Mouse (Mus musculus): ENCODE measurements around the gene Casp3. TPM values are rescaled to one million over a fixed set of nuclear protein-coding genes. Genes with fewer than 3 reads are reported as not detected.
A peak's percentile ranks its signal among the peaks of the same experiment; 100 is the strongest.

The Casp3 gene
- polyA plus RNA-seq, 1 experiment from 2014 or later: 94.6 TPM

- Histone ChIP-seq H3K27me3 (replicated peaks) (no peaks in the 10 kb centered on the region), H3K9me3 (replicated peaks) (no peaks in the 10 kb centered on the region), H3K4me1 (peaks cover 33% of the 10 kb centered on the region), H3K4me2 (no peak overlapping the region), H3K4me3 (no peak overlapping the region), H3K36me3 (peaks cover 28% of the 10 kb centered on the region), H3K27ac (no peak overlapping the region), H3K9ac (no peak overlapping the region)
- WGBS (ENCODE audit: insufficient replicate concordance): 83% methylated on average over 4 of the region's 4 CpGs
- ATAC-seq: no peak
Measured at GRCm38 (mm10) chr8:46612913-46613312, 4.2 kb upstream of the Casp3 start.

DNA sequence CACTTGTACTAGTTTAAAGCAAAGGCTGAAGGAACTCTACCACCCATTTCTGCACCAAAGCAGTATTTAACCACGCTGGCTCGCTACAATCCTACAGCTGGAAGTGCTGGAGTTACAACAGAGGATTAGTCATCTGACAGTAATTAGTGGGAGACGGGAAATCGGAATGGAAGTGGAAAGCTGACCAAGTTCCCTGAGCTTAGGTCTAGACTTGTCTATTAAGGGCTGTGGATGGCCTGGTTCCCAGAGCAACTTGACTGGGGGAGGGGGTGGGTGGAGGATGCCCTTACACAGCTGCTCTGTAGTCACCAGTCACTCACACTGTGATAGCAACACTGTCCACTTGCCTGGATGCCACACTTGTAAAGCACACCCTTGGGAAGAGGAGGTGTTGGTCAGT lies 3.7 kb upstream of the Casp3 start:
- no peaks in the 10 kb centered on the region for H3K9me3 ChIP-seq (replicated peaks)
- no peak for ATAC-seq
- peaks cover 24% of the 10 kb centered on the region for H3K36me3 ChIP-seq
- no peak overlapping the region for H3K9ac ChIP-seq
- H3K27ac ChIP-seq: no peak overlapping the region
- H3K27me3 ChIP-seq (replicated peaks): no peaks in the 10 kb centered on the region
- 78% methylated on average over 4 of the region's 4 CpGs for WGBS (ENCODE audit: insufficient replicate concordance)
- peaks cover 37% of the 10 kb centered on the region for H3K4me1 ChIP-seq
- H3K4me2 ChIP-seq: no peak overlapping the region
- H3K4me3 ChIP-seq: no peak overlapping the region

DNA sequence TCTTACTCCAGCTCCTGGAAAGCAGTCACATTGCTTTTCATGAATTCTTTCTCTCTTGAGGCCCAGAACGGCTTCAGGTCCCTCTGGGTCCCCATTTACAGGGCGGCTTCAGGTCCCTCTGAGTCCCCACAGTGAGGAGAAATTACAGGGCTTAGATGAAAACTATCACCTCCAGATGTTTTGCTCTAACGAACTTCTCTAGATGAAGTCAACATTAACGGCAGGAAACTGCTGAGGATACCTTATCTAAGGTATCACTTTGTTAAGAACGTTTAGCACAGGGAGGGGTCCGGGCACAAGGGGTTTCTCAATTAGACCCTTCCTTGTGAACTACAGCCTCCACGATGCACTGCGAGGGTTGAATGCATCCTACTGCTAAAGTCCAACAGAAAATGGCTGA lies 1.2 kb upstream of the Casp3 start:
- Histone ChIP-seq H3K9ac (peak overlapping the region; percentile 72), H3K4me2 (peak overlapping the region; percentile 96), H3K36me3 (peaks cover 7% of the 10 kb centered on the region; the same call in 1 of the 2 replicates), H3K27ac (peak overlapping the region; percentile 83), H3K27me3 (replicated peaks) (no peaks in the 10 kb centered on the region), H3K9me3 (replicated peaks) (no peaks in the 10 kb centered on the region), H3K4me1 (peaks cover 58% of the 10 kb centered on the region), H3K4me3 (peak overlapping the region; percentile 83)
- no peak for ATAC-seq
- 21% methylated on average over 8 of the region's 8 CpGs for WGBS (ENCODE audit: insufficient replicate concordance)

DNA sequence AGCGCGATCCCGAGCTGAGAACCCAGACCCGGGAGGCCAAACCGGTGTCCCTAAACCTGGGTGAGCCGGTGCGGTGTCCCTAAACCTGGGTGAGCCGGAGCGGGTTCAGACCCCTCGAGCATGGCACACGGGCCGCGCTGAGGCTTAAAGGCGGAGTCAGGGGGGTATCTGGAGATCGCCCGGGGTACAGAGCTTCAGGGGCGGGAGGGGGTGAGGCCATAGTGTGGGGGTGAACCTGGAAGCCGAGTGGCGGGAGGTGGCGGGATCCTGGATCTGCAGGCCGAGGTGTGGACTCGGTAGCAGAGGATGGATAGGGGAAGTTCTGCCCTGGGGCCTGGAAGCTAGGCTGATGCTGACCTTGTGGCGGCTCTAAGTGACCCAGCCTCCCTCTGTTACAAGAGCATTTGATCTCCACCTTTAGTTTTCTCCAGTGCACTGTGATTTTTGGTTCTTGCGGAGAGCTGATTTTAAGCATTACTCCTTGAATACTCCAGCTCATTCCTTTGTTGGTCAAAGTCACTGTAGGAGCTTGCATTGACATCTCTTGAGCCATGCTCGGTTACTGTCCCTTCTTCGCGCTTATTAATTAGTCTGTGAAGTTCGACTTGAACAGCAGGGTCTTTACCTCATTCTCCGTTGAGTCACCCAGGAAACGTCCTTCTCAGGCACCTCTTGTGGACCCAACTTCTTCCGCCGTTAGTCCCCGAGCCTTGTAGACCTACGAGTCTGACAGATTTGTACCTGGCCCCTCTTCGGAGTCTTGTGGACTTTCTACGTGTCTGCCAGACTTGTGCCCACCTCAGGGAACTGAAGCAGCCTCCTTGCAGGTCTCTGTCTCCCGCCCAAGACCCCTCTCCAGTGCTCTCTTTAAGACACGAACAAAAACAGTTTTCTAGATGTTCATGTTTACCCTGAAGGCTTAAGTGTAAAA lies 864 bp downstream of the Casp3 start:
- Histone ChIP-seq H3K4me3 (peak overlapping the region; percentile 83), H3K4me2 (peak overlapping the region; percentile 96), H3K36me3 (peaks cover 5% of the 10 kb centered on the region; the same call in 1 of the 2 replicates), H3K9ac (peak overlapping the region; percentile 90), H3K9me3 (replicated peaks) (no peaks in the 10 kb centered on the region), H3K27me3 (replicated peaks) (no peaks in the 10 kb centered on the region), H3K4me1 (peaks cover 58% of the 10 kb centered on the region), H3K27ac (peak overlapping the region; percentile 83)
- WGBS (ENCODE audit: insufficient replicate concordance): under 1% methylated on average over 38 of the region's 38 CpGs
- ATAC-seq: peak; percentile 61

DNA sequence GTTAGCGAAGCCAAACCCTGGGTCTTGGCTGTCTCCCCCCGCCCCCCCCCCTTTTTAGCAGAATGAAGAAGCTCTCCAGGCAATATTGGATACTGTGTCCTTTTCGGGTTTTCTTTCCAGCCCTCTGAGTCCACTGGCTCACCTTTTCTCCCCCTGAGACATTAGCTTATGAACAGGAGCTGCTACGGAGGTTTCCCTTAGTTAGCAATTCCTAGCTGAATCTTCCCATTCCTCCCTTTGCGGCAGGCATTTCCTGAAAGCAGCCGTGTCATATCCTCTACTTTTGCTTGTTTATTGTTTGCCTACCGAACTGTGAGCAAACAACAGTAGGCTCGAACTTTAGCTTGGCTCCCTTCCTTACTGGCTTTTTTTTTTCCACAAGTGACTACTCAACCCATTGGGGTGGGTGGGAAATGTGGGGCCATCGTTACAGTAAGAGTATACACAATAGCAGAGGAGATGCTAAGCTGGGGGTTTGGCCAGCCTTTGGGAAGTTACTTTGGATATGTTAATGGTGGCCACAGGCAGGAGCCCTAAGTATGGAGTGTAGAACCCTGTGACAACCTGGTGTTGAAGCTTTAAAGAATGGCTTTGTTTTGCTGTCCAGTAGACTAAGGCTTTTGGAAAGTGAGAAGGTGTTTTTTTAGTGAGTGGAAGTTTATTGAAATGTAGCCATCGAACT lies 1.7 kb downstream of the Casp3 start:
- Histone ChIP-seq H3K4me1 (peaks cover 57% of the 10 kb centered on the region), H3K9me3 (replicated peaks) (no peaks in the 10 kb centered on the region), H3K27ac (peak overlapping the region; percentile 83; the same call in 1 of the 2 replicates), H3K36me3 (peaks cover 7% of the 10 kb centered on the region; the same call in 1 of the 2 replicates), H3K27me3 (replicated peaks) (no peaks in the 10 kb centered on the region), H3K4me3 (peak overlapping the region; percentile 83), H3K4me2 (peak overlapping the region; percentile 96), H3K9ac (peak overlapping the region; percentile 90)
- 7% methylated on average over 10 of the region's 10 CpGs for WGBS (ENCODE audit: insufficient replicate concordance)
- ATAC-seq: no peak

- no peak overlapping the region for H3K4me2 ChIP-seq
- ATAC-seq: no peak
- peaks cover 65% of the 10 kb centered on the region for H3K4me1 ChIP-seq
- H3K9ac ChIP-seq: no peak overlapping the region
- H3K9me3 ChIP-seq (replicated peaks): no peaks in the 10 kb centered on the region
- 84% methylated on average over 9 of the region's 9 CpGs for WGBS (ENCODE audit: insufficient replicate concordance)
- H3K27ac ChIP-seq: no peak overlapping the region
- no peak overlapping the region for H3K4me3 ChIP-seq
- H3K36me3 ChIP-seq: peaks cover 12% of the 10 kb centered on the region; the same call in 1 of the 2 replicates
- H3K27me3 ChIP-seq (replicated peaks): no peaks in the 10 kb centered on the region
Measured at GRCm38 (mm10) chr8:46622446-46623270, 5.6 kb downstream of the Casp3 start.

GRCm38 (mm10) chr8:46625166-46625565 lies 8.1 kb downstream of the Casp3 start:
- WGBS (ENCODE audit: insufficient replicate concordance): 16% methylated on average over 1 of the region's 1 CpGs

DNA sequence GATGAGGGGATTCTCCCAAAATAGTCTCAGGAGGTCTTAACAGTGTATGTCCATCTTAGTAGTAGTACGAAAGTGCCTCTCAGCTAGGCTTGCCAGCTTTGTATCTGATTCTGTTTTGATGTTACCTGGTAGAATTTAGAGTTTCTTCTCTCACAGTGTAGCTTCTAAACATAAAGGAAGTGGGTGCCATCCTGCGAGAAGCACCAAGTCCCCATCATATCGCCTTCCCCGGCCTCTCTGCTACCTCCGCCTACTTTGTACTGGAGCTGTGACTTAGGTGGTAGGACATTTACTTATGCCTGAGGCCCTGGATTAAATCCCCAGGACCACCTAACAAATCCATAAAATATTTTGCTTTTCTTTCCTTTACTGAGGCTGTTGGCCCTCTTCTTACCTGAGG lies 9.6 kb downstream of the Casp3 start:
- no peak overlapping the region for H3K4me3 ChIP-seq
- ATAC-seq: no peak
- WGBS (ENCODE audit: insufficient replicate concordance): 80% methylated on average over 5 of the region's 5 CpGs
- H3K4me1 ChIP-seq: peaks cover 48% of the 10 kb centered on the region
- no peak overlapping the region for H3K27ac ChIP-seq
- H3K4me2 ChIP-seq: no peak overlapping the region
- H3K27me3 ChIP-seq (replicated peaks): no peaks in the 10 kb centered on the region
- no peak overlapping the region for H3K9ac ChIP-seq
- H3K9me3 ChIP-seq (replicated peaks): no peaks in the 10 kb centered on the region
- H3K36me3 ChIP-seq: peaks cover 46% of the 10 kb centered on the region

More at GRCm38 (mm10) chr8:46625166-46625565, 8.1 kb downstream of the Casp3 start:
- H3K4me3 ChIP-seq: no peak overlapping the region
- no peaks in the 10 kb centered on the region for H3K27me3 ChIP-seq (replicated peaks)
- H3K9me3 ChIP-seq (replicated peaks): no peaks in the 10 kb centered on the region
- H3K27ac ChIP-seq: peak overlapping the region; percentile 25; the same call in 1 of the 2 replicates
- peaks cover 32% of the 10 kb centered on the region for H3K36me3 ChIP-seq
- no peak overlapping the region; the same call in 1 of the 2 replicates for H3K4me2 ChIP-seq
- peaks cover 53% of the 10 kb centered on the region for H3K4me1 ChIP-seq
- no peak for ATAC-seq
- no peak overlapping the region for H3K9ac ChIP-seq

DNA sequence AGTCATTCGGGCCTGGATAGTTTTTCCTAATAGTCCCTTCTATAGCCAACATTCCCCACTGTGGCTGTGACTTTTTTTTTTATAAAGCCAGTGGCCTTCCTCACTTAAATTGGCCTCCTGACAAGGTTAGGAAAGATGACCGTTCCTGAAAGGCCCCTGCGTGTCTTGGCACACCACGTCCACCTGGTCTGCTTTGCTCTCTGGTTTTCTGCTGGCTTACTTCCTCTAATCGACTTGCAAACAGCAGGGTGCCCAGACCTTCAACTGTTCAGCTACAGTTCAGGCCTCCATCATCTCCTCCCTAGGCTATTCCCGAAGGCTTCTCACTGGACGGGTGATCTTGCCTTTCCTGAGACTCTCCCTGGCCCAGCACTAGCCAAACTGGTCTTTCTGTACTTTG lies 10.8 kb downstream of the Casp3 start:
- no peak for ATAC-seq
- 57% methylated on average over 7 of the region's 7 CpGs for WGBS (ENCODE audit: insufficient replicate concordance)
- H3K4me2 ChIP-seq: no peak overlapping the region
- 0 out of 2 replicates have a peak overlapping the region, but pooled peaks have one; percentile 13 for H3K27ac ChIP-seq
- peaks cover 53% of the 10 kb centered on the region for H3K36me3 ChIP-seq
- H3K9me3 ChIP-seq (replicated peaks): no peaks in the 10 kb centered on the region
- peaks cover 48% of the 10 kb centered on the region for H3K4me1 ChIP-seq
- no peak overlapping the region for H3K4me3 ChIP-seq
- no peaks in the 10 kb centered on the region for H3K27me3 ChIP-seq (replicated peaks)
- H3K9ac ChIP-seq: no peak overlapping the region

GRCm38 (mm10) chr8:46628645-46629044 lies 11.6 kb downstream of the Casp3 start:
- no peaks in the 10 kb centered on the region for H3K9me3 ChIP-seq (replicated peaks)
- H3K9ac ChIP-seq: no peak overlapping the region
- H3K4me2 ChIP-seq: no peak overlapping the region
- WGBS (ENCODE audit: insufficient replicate concordance): 81% methylated on average over 1 of the region's 1 CpGs
- peaks cover 47% of the 10 kb centered on the region for H3K4me1 ChIP-seq
- no peak for ATAC-seq
- no peaks in the 10 kb centered on the region for H3K27me3 ChIP-seq (replicated peaks)
- H3K4me3 ChIP-seq: no peak overlapping the region
- peaks cover 60% of the 10 kb centered on the region for H3K36me3 ChIP-seq
- H3K27ac ChIP-seq: no peak overlapping the region

- H3K4me2 ChIP-seq: no peak overlapping the region
- no peak for ATAC-seq
- WGBS (ENCODE audit: insufficient replicate concordance): 92% methylated on average over 3 of the region's 3 CpGs
Measured at GRCm38 (mm10) chr8:46630422-46630821, 13.3 kb downstream of the Casp3 start.

More at GRCm38 (mm10) chr8:46630422-46630821, 13.3 kb downstream of the Casp3 start:
- H3K36me3 ChIP-seq: peaks cover 75% of the 10 kb centered on the region
- no peak overlapping the region for H3K27ac ChIP-seq
- no peaks in the 10 kb centered on the region for H3K9me3 ChIP-seq (replicated peaks)
- no peaks in the 10 kb centered on the region for H3K27me3 ChIP-seq (replicated peaks)
- no peak overlapping the region for H3K9ac ChIP-seq
- H3K4me3 ChIP-seq: no peak overlapping the region
- peaks cover 30% of the 10 kb centered on the region for H3K4me1 ChIP-seq

Measured in liver, embryonic 12.5 days (tissue).